Mouse (Mus musculus): ENCODE results near the gene Ptges.

Ptges gene

GRCm38 (mm10) chr2:30897291-30897690 is 32.4 kb downstream of the Ptges start:
- no peak for DNase-seq

DNA sequence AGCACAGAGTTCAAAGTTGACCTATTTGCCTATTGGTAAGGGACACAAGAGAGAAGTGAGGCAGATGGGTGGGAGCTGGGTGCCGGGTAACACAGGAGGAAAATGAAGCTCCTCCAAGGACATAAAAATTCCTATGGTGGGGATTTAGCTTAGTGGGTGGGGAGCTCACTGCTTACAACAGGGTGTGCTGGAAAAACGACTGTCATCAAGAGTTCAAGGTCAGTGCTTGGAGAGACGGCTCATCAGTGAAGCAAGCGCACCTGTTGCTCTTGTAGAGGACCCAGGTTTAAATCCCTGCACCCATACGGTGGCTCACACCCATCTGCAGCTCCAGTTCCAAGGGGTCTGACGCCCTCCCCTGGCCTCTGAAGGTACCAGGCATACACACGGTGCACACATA is 35.7 kb downstream of the Ptges start:
- DNase-seq: no peak

DNA sequence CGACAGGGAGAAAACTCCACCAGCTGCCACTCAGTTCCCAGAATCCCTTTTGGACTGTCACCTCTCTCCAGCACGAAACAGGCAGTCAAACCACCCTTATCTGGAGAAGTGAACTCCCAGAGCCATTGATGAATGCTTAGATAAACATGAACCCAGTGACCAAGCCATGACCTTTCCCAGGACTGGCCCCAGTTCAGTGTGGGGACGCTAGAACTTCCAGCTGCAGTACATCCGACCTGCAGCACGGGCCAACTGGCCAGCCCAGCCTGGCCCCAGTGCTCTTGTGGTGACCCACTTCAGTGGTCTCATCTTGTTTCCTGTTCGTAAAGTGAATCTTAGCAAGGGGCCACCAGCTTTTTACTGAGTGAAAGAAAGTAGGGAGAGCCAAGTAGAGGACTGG is 36.3 kb downstream of the Ptges start:
- DNase-seq: no peak

- DNase-seq: peak; percentile 34
Measured at GRCm38 (mm10) chr2:30891002-30891401, 38.7 kb downstream of the Ptges start.

DNA sequence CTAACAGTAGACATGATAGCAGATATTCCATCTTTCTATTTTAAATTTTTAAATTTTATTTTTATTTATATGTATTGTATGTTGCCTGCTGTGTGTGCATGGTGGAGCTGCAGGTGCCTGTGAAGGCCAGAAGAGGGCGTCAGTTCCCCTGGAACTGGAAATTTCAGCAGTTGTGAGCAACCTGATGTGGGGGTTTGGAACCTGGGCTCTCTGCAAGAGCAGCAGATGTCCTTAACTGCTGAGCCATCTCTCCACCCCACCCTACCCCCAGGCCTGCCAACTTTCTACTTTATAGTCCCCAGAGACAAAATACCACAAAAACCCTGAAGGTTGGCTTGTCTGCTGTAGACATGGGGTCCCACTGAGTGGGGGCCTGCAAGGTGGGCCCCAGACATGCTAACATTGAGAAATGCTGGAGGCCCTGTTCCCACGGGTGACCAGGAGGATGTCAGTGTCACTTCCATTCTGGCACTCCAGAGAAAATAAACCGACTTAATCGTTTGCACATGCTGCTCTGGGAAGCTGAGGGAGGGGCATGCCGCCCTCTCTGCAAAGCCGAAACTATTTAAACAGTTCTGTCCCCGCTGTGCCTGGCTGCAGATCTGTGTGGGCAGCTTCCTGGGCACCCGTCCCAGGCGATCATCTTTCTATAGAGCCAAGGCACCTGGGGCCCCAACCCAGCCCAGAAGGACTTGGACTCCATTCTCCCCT is 44.1 kb downstream of the Ptges start:
- peak; percentile 70 for DNase-seq

- no peak for DNase-seq
Measured at GRCm38 (mm10) chr2:30884852-30885373, 44.8 kb downstream of the Ptges start.

- no peak for DNase-seq
Measured at GRCm38 (mm10) chr2:30881215-30881614, 48.4 kb downstream of the Ptges start.

- DNase-seq: no peak
Measured at GRCm38 (mm10) chr2:30879481-30879880, 50.2 kb downstream of the Ptges start.

- DNase-seq: no peak
Measured at GRCm38 (mm10) chr2:30875621-30876432, 53.8 kb downstream of the Ptges start.

DNA sequence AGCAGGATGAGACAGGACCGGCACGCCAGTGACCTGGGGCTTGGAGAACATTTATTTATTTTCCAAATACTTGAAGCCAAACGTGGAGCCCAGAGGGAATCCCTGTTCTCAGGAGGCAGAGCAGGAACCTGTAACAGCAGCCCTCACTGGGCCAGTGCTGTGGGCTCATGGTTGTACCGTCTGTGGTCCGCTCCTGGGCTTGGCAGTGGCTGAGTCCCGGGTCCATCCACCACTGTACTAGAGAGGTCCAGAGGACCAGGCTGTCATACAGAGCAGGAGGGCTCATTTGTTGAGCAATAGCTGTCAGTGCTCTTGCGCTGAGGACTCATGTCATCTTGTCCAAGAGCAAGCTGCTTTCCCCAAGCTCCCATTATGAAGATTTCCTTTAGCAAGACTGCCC is 54.6 kb downstream of the Ptges start:
- DNase-seq: no peak

GRCm38 (mm10) chr2:30874445-30874844 is 55.2 kb downstream of the Ptges start:
- DNase-seq: no peak

DNA sequence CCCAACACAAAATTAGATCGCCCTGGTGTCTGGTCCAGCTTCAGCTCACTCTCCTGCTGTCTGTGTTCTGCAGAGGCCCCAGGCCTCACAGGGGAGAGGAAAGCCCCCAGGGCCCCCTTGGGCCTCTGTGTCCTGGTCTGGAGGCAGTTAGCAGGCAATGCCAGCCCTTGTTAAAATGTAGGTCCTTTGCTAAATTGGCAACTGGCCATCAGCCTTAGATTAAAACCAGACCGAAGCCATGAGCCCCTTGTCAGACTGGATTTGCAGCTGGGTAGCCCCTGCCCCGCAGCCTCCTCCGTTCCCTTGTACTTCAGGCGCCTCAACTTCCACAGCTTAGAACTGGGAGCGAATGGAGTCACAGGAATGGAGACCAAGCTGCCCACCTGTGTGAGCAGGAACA is 57.0 kb downstream of the Ptges start:
- DNase-seq: no peak

DNA sequence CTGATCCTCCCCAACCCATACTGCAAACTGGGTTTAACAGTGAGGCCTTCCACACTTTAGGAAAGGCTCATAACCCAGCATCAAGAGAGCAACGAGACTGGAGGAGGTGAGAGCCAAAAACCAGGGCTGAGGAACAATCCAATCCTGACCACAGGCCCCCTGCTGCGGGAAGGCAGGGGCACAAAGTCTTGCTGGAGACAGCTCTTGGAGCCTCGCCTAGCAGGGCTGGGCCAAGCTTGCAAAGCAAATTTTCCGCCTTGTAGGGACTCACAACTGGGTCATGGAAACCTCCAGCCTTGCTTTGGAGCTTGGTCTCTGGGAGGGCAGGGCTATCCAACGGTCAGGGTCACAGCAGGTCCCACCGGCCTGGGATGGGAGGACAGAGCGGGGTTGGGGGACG is 58.8 kb downstream of the Ptges start:
- peak; percentile 27 for DNase-seq

DNA sequence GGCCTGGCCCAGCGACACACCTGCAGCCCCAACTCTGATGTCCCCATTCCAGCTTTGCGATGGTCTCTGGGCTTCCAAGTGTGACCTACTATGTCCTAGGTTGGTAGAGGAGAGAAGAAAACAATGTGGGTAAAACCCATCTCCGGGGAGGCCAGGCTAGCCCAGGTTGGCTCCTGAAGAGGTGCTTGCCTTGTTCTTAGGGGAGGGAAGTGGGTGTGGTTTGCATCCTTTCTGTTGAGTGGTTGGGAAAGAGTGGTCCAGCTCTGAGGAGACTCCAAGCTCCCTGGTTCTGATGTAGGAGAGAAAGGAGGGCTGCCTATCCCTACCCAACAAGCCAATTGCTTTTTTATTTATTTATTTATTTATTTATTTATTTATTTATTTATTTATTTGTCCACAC is 64.2 kb downstream of the Ptges start:
- DNase-seq: no peak

- no peak for DNase-seq
Measured at GRCm38 (mm10) chr2:30864968-30865381, 64.7 kb downstream of the Ptges start.

DNA sequence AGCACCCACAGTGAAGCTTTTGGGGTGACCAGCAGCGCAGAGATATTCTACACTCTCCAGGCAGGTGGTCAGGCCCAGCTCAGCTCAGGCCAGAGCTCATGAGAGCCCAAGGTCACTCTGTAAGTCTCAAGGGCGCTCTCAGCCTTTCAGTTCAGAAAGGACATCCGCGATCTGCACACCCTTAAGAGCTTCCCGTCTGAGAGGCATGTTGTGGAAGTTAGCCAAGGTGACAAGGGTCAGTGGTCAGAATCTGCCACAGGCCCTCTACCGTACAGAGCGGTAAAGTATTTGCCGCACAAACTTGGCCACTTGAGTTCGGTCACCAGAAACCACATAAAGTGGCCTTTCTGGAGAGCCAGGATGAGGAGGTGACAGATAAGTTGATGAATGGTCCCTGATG is 66.1 kb downstream of the Ptges start:
- DNase-seq: no peak

- no peak for DNase-seq
Measured at GRCm38 (mm10) chr2:30862081-30862480, 67.6 kb downstream of the Ptges start.

GRCm38 (mm10) chr2:30859782-30860181 is 69.9 kb downstream of the Ptges start:
- DNase-seq: no peak

DNA sequence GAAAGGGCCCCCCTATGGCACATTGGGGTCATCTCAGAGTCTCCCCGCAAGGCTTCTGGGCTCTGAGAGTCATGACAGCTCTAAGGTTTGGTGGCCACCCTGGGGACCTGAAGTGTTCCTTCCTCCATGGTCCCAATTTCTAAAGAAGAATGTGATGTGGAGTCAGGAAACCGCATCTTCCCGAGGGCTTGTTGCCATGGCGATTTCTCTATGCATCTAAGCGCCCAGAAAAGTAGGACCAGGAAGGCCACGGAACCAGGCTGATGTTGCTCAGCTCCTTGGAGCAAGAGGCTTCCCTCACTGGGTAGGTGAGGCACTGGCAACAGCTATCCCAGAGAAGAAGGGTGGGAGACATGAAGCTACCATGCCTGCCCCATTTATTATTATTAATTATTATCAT is 72.6 kb downstream of the Ptges start:
- no peak for DNase-seq

GRCm38 (mm10) chr2:30852771-30853313 is 76.8 kb downstream of the Ptges start:
- DNase-seq: no peak

GRCm38 (mm10) chr2:30850581-30850980 is 79.1 kb downstream of the Ptges start:
- no peak for DNase-seq

DNA sequence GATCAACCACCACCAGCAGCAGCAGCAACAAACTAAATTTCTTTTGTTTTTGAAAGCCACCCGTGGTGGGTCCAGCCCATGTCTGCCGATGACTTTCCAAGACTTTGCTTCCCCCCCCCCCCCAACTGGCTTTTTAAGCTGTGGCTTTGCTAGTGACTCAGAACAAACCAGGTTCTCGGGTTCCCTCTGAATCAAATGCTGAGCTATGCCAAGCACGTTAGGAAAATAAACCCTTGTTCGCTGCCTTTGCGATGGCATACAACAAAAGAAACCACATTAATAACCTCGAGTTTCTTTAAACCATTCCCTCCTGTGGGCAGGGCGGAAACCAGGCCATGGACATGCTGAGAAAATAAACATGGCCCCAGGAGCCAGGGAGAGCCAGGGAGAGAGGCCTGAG is 81.5 kb downstream of the Ptges start:
- no peak for DNase-seq

DNA sequence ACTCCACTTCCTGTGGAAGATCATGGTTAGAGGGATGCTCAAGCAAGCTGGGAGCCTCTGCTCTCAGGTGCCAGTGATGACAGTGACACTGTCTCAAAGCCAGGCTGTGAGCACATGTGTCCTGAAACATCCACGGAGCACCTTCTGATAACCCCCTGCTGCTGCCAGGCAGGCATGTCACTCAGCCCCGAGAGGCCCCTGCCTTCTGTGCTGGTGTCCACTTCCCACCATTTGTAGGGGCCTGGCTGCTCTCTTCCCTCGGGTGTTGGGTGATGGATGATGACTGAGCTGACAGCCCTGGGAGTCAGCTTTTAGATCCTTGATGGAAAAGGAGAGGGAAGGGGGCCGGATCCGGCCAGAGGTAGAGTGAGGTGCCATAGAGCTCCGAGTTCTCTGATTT is 82.9 kb downstream of the Ptges start:
- no peak for DNase-seq

- no peak for DNase-seq
Measured at GRCm38 (mm10) chr2:30846236-30846635, 83.4 kb downstream of the Ptges start.
